Mouse (Mus musculus) left cerebral cortex, postnatal 36 days (tissue): Measurements from ENCODE around the gene Slf2. TPM values are rescaled to one million over a fixed set of nuclear protein-coding genes. Genes with fewer than 3 reads are reported as not detected.

ENCODE experiments used
- DNase-seq, 2 experiments: peaks; one replicate each; pipeline ENCODE4 v3.0.0; 2021 to 2022; ENCODE audit warnings: low spot score in 2 of 2, mixed read lengths in 1 of 2
- intact Hi-C: fragments of 180-260 bp; cut with DNase I; formaldehyde crosslinking; loops from one replicate; pipeline ENCODE4 v1.15.1; 2025
- total RNA-seq, 2 experiments: library from RNA; stranded (reverse); gene quantifications; 2 replicates each; pipeline ENCODE4 v1.2.3; 2021

Slf2 gene
- 10 to 100 TPM; 26.2 to 44.3 TPM for total RNA-seq

DNA sequence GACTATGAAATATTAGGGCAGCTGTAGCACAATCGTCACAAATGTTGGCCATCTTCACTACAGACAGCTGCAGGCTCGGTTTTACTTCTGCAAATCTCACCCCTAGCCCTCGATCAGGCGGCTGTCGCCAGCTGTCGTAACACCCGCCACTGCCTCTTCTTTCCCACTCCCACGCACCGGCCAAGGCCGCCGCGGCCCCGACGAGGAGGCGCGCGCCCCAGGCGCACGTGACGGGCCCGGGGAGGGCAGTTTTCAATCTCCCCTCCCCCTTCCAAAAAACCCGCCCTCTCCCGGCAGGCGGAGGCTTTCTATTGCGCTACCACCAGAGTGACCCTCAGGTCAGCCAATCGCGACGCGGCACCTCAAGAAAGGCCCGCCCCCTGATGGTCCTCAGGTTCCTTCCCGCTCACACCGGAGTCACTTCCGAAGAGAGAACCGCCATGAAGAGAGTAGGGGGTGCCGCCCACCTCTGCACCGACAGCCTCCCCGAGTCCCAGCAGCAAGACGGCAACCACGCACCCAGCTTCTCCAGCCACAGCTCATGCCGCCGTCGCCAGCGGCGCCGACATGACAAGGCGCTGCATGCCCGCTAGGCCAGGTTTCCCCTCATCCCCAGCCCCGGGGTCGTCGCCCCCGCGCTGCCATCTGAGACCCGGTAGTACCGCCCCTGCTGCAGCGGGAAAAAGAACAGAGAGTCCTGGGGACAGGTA is at the start of gene Slf2:
Gene Slf2, plus strand, starts transcription at position 408 of the 710 bp plus-strand sequence.
- peak; percentile 98 to 99 for DNase-seq
- intact Hi-C loops: no loop called here

DNA sequence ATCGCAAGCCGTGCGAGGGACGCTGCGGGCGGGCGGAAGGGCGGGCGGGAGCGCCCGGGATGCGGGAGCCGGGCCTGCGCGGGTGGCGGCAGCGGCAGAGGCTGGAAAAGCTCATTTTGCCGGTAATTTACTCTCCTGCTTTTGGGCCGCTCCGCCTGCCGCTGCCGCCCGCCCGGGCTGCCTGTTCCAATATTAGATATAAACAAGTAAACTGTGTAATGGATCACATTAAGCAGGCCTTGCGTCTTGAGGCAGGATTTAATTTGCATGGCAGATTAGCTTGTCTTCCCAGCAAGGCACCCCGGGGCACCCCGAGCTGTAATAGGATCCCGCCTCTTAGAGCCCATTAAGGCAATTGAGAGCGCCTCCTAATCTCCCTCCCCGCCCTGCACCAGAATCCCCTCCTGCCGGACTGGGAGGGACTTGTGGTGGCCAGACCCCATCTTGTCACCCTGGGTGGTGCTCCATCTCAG is 48.4 kb upstream of the Slf2 start:
- intact Hi-C loops: loop anchor here (10.0 kb wide), 1 partner anchor 128 kb away; the partner anchor contains the start of gene Pax2
- DNase-seq: no peak

DNA sequence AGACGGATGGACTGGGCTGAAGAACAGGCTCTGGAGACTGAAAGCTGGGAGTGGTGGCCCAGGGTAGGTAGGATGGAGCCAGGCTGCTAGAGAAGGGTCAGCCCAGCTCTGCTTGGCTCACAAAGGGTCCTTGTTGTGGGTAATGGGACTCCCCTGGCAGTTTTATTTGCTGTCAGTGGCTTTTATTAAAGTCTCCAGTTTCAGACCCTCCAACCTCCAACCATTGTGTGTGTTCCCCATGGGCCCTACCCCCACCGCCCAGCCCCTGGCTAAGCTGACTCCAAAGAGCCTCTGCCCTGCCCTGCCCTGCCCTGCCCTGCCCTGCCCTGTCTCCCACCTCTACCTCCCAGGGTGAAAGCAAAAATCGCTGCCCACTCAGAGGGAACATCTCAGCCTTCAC is 46.6 kb upstream of the Slf2 start:
- no peak for DNase-seq
- intact Hi-C loops: loop anchor here (10.0 kb wide), 1 partner anchor 130 kb away; the partner anchor contains the start of gene Pax2

DNA sequence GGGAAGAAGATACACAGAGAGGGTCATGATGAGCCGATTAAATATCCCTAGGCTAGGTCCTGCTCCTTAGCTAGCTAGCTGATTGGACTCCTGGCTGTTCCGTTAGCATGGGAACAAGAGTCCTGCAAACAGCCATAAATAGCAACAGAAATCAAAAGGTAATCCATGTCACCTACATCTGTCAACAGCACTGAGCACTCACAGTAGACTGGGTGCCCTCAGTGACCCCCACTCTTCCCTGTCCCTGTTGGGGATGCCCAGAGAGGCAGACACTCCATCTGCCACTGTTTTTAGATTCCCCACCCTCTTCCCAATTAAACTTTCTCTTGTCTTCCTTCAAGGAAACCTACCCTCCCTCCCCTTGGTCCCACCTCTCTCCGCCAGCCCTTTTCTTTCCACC is 44.5 kb upstream of the Slf2 start:
- no peak for DNase-seq

DNA sequence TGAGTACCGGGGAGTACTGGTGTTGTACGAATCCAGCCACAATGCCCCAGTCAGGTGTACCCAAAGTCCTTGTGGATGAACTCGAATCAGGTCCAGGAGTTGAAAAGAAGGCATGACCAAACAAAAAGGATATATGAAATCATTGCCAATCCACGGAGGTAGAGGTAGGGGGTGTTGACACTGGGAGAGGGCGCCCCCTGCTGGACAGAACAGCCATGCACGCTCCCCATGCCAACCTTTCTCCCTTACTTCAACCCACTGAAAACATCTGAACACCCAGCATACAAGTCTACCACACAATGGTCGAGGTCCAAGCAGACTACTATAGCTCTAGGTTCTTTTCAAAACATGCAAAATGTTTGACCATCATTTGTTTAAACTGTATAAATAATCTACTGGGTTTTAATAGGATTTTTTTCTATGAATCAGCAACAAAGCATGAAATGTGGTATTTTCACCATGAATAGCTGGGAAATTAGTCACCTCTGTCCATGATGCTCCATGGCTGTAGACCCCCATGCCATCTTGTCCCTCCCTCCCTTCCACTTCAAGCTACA is 43.2 kb upstream of the Slf2 start:
- DNase-seq: peak; percentile 45 to 57
- intact Hi-C loops: loop anchor here (10.0 kb wide), 1 partner anchor 133 kb away; the partner anchor contains the start of gene Pax2

More for the DNA sequence above, 44.5 kb upstream of the Slf2 start:
- intact Hi-C loops: loop anchor here (10.0 kb wide), 1 partner anchor 132 kb away; the partner anchor contains the start of gene Pax2

DNA sequence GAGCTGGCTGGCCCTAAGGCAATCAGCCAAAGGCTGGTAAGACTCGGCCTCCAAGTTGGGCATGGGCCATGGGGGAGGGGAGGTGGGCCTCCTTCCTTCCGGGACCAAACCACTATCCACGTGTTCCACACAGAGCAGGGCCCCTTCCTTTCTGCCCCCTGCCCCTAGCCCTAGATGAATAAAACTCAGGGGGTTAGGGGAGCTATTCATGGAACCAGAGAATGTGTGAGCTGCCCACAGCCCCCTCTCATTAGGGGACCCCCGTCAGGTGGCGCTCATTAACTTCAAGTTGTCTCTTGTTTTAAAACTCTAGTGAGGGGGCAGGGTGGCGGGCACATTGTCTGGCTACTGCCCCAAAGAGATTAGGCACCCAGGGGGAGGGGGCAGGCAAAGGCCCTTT is 41.4 kb upstream of the Slf2 start:
- intact Hi-C loops: loop anchor here (10.0 kb wide), 1 partner anchor 135 kb away; the partner anchor contains the start of gene Pax2
- DNase-seq: no peak

DNA sequence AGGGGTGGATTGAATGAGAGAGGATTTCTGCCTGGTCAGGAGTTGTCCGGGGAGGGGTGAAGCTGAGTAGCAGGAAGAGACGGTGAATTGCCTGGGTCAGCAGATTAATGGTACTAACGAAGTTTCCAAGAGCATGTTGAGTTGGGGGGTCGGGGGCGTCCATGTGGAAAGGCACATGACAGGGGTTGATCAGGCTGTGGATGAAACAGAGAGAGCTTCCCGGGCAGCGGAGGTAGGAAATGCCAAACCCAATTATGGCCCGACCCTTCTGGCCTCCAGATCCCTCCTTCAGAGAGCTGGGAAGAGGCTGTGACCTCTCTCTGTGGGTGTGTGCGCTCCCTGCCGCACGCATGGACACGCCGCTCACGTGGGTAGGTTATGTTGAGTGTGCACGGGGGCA is 39.5 kb upstream of the Slf2 start:
- intact Hi-C loops: no loop called here
- no peak for DNase-seq

DNA sequence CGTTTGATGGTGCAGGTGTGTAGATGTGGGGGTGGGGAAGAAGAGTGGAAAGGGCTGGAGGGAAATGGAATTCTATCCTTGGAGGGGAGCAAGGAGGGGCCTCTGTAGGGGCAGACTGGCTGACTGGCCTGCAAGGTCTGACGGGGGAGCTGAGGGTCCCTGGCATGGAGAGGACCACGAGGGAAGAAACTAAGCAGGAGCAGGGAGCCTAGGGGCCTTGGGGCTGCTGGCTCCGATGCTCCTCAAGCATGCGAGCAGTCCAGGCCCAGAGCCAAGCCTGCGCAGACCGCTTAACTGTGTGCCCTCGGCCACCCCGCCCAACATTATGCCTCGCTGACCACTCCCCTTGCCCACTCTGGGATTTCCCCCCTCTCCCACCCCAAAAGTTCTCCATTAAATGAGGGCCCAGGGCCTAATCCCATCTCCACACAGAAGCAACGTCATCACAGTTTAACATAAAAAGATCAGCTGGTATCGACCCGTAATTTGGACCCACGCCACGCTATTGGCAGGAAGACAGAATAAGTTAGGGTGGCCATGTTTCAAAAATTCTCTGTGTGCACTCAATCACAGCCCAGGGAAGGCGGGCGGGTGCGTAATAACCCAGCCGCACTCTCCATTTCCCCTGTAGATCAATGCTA is 37.6 kb upstream of the Slf2 start:
- intact Hi-C loops: no loop called here
- DNase-seq: no peak

DNA sequence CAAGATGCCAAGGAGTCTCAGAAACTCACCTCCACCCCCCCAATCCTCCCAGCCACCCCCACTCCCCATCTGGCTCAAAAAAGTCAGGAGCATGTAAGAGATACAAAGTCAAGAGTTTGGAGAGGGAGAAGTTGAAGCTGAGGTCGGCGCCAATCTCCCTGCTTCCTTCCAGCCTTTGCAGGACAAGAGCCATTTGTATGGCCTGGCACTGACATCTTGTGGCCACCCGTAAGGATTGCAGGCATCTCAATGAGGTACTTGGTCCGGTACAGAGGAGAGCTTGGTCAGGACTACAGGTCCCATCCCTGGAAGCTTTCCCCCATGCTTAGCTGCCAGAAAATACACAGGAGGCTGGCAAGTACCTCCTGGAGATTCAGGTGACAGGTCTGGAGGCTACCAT is 35.7 kb upstream of the Slf2 start:
- intact Hi-C loops: loop anchor here (2.0 kb wide), 1 partner anchor 312 kb away; no protein-coding TSS in a partner anchor
- DNase-seq: peak; percentile 35 to 45

DNA sequence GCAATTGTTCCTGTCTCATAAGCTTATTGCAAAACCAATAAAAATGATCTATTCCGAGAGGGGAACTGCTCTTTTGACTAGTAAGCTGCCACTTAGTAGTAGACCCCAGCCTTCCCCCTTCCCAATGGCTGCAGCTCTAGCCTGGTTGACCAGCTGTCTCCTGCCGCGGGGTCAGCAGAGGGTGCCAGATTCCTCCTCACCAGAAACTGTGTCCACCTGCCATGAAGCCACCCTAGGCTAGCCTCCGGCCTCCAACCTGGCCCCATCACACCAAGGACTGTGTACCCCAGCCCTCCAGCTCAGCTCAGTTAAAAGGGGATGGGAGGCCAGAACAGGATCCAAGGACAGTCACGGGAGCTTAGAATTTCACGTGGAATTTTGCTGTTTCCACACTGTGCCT is 34.5 kb upstream of the Slf2 start:
- intact Hi-C loops: no loop called here
- no peak for DNase-seq

DNA sequence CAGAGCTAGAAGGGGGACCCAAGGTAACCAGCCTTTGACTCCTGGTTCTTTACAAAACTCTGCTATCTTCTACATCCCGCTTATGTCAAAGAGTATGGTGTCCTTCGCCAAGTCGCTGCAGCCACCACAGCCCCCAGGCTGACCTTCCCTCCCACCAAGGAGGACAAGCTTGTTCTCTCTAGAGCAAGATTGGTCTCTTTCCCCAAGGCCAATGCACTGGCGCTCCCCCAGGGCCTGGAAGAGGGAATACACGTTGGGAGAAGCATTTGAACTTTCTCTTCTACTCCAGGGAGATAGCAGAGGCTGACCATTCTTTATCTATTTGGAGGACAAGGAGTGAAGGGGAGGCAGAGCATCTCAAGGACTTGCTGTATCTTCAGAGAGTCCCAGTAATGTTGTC is 33.4 kb upstream of the Slf2 start:
- intact Hi-C loops: no loop called here
- no peak for DNase-seq

DNA sequence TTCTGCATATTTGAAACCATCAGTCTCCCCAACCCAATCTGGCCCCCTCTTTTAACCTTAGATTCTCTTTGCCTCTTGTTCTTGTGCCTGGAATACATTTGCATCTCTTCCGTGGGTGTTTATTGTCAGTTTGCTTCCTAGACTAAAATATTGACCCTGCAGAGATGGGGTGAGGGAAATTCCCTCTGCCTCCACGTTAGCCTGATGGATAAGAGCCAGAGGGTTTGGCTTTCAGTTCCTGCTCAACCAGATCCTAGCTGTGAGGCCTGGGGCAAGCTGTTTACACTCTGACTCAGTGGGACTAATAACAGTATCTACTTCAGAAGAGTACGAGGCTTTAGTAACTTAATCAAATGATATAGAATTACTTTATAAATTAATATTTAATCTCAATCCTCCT is 32.3 kb upstream of the Slf2 start:
- DNase-seq: no peak
- intact Hi-C loops: no loop called here

DNA sequence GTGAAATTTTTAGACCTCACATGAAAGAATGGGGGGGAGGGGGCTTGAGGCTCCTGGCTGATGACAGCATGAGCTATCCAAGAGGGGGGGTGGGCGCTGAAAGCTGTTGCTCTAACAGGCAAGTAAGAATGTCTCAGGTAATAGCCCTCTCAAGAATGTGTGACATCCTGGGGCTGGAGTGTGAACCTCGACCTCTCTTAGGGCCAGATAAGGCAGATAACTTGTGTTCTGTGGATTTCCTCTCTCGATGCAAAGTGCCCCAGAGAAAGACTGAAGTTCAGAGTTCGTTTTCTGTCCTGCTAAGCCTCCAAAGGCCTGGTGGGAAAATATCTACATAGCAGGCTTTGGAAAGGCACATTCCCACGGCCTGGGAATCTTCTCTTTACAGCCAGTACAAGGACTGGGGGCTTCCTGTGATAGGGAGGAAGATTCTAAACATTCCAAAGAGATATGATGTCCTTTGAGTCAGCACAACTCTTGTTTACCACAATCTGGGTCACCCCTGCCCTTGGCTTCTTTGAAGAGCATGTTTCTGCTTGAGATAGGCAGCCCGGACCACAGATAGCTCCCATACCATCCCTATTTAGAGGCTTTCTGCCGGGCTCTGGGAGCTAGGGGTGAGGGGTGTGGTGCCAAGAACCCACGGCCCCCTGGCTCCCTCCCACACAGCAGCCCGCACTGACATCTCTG is 31.7 kb upstream of the Slf2 start:
- no peak for DNase-seq
- intact Hi-C loops: no loop called here

DNA sequence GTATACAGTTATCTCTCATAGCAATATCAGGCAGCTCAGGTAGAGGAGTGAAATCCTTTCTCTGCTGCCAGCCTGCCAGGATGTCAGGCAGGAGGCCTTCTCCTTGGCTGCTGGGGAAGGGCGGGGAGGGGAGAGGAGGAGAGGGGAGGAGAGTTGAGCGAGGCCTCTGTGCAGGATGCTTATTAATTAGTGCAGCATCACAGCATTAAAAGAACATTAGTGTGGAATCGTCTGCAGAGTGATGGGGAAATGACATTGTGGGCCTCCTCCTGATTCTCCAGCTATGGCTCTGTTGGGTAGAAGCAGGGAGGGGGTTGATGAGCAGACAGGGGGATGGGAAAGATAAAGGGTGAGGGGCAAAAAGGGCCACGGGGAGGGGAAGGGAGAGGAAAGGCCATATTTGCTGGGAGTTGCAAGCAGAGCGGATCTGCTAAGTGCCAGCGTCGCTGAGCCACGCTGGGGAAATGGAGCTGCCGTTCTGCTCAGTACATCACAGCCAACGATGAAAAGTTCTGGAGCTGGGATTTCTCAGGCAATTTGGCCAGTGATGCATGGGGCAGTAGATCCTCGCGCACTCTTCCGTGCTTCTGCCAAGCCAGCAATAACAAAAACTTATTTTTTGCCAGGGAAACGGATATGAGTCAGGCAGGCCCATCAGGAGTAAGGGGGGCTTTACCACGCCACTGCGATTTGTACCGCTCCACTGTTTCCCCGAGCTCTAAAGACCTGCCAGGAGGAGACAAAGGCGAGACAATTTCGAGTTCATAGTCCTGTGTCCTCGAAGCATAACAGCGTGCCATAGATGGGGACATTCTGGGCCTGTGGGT is 30.8 kb upstream of the Slf2 start:
- no peak for DNase-seq
- intact Hi-C loops: no loop called here

DNA sequence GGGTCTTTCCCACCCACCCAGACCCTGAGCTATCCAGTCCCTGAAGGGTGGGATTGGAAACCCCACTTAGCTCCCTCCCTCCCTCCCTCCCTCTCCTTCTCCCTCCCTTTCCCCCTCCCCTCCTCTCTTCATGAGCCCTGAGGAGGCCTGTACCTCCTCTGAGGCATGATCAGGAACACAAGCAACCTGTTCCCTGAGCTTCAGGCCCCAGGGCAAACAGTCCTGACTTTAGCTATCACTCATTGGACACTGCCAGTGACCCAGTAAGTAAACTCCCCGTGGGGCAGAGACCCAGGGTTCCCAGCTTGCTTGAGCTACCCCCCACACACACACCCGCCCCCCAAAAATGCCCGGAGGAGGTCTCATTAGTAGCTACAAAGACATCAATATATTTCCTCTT is 29.9 kb upstream of the Slf2 start:
- intact Hi-C loops: no loop called here
- no peak for DNase-seq

DNA sequence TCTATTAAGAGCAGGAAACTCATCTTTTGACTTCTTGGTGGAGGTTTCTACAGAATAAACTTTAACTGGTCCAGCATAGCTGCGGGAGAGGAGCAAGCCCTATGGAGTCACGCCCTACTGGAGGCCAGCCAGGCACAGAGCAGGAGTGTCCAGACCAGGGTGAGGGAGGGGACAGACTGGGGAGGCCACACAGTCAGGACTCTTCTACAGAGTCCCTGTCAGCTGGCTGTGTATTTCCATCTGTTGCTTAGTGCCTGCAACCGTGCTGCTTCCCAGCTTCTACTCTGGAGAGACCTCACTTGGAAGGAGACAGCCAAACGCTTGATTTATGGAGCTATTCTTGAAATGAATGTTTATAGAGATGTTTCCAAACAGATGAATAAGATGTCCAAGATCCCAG is 28.6 kb upstream of the Slf2 start:
- intact Hi-C loops: no loop called here
- no peak for DNase-seq

DNA sequence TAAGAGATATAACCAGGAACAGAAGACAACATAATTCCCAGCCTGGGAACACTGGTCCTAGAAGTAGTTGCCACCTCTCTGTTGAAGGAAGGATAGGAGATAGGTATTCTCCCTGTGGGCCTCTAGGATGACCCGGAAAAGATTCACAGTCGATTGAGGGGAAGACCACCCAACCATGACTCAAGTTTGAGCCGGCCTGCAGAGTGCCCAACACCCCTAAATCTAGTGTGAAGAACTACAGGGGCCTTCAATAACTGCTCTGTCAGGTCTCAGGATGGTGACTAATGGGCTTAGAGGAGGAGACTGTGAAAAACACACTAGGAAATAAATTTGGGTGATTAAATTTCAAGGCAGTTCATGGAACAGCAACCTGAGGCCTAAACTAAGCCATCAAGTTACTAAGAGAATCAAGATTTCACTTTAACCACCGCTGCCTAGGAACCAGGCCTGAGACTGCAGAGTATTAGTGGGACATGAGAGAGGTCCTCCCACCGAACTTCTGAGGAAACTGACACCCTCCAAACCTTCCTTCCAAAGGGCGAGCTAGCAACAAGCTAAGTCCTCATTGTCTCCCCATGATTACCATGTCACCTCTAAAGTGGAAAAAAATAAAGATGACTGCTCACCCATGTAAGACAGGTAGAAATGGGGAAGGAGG is 27.5 kb upstream of the Slf2 start:
- intact Hi-C loops: no loop called here
- no peak for DNase-seq

DNA sequence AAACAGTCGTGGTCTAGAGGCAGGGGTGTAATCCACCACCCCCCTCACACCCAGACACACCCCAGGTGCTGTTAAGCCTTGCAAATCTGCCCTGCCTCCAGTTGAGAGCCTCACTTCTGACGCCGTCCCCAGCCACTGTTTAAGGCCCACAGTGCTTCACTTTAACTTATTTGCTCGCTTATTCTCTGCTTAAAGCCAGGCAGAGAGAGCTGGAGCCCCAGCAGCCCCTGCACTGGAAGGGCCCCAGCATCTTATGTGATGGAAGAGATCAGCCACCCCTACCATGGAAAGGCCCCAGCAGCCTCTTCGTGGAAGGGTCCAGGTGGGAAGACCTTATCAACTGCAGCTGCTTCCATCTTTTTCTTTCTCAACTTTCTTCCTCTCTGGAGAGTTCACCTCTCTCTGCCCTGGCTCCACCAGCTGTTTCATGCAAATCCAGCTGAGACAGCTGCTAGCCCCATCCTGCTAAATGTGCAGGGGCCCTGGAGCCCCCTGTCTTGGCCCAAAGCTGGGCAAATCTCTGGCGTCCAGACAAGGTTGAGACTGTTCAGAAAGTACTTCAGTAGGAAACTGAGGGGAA is 26.7 kb upstream of the Slf2 start:
- no peak for DNase-seq
- intact Hi-C loops: no loop called here
